Mouse (Mus musculus): ENCODE data around the gene Dusp15. TPM values are rescaled to one million over a fixed set of nuclear protein-coding genes. Genes with fewer than 3 reads are reported as not detected.
A peak's percentile ranks its signal among the peaks of the same experiment; 100 is the strongest.

The Dusp15 gene
- polyA plus RNA-seq, 1 experiment: 0.21 TPM

DNA sequence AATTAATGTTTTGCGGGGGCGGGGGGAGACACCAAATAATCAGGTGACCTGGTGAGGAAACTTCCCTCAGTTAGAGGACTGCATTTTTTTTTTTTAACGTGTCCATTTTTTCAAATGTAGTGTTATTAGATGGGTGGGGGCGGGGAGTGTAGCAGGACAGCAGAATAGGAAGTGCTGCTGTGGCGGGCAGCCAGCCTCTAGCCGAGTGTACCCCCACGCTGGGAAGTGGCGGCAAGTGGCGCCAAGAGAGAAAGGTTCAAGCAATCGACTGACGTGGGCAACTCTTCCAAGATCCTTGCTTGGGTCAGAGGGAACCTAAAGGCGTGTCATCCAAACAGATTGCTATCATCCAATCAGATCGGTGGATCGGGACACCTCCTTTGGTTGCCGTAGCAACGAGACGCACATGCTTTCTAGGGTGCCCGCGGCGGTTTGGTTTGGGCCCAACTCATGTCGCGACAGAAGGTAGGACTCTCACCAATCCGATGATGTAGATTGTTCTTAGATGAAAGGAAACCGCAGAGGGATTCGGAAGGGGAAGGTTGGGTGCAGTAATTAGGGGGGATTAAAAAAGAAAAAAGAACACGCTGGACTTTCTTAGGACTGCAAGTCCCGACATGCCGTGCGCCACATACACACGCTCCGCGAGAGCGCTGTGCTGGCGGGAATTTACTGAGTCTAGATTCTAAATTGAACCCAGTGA lies 10.7 kb upstream of the Dusp15 start, which contains the start of gene Ttll9:
Gene Ttll9, plus strand, starts transcription at position 395 of the 703 bp plus-strand sequence.
- peak within 1 kb of the TSS; percentile 32; the same call in 1 of the 2 replicates for H3K4me3 ChIP-seq (ENCODE audit: extremely low read depth, insufficient read depth, insufficient read length)
- TF ChIP-seq CTCF (IDR thresholded peaks at IDR 0.05; ENCODE audit: extremely low read depth, insufficient read depth, insufficient read length, insufficient replicate concordance) (no peak), POLR2A (IDR thresholded peaks at IDR 0.05; ENCODE audit: low read depth, low read length) (no peak)
- H3K27ac ChIP-seq (ENCODE audit: insufficient read depth, low read length): no peak within 1 kb of the TSS
- 1% methylated on average over 34 of the region's 34 CpGs for WGBS
- no peaks in the 10 kb centered on the region for H3K4me1 ChIP-seq (ENCODE audit: control insufficient read depth, insufficient read depth, insufficient read length)
- no peaks in the 10 kb centered on the region for H3K36me3 ChIP-seq (ENCODE audit: control insufficient read depth, insufficient read depth, low read length)
- DNase-seq (ENCODE audit: low read depth in 1 of 2, low spot score in 2 of 2): peak; percentile 21 to 22
- H3K27me3 ChIP-seq (ENCODE audit: control insufficient read depth, insufficient read depth, low read length): no peaks in the 10 kb centered on the region; the same call in 1 of the 2 replicates

- no peak for DNase-seq (ENCODE audit: low read depth in 1 of 2, low spot score in 2 of 2)
- no peaks in the 10 kb centered on the region for H3K36me3 ChIP-seq (ENCODE audit: control insufficient read depth, insufficient read depth, low read length)
- 77% methylated on average over 3 of the region's 3 CpGs for WGBS
These were observed 6.6 kb upstream of the Dusp15 start for GRCm38 (mm10) chr2:152958116-152958515.

DNA sequence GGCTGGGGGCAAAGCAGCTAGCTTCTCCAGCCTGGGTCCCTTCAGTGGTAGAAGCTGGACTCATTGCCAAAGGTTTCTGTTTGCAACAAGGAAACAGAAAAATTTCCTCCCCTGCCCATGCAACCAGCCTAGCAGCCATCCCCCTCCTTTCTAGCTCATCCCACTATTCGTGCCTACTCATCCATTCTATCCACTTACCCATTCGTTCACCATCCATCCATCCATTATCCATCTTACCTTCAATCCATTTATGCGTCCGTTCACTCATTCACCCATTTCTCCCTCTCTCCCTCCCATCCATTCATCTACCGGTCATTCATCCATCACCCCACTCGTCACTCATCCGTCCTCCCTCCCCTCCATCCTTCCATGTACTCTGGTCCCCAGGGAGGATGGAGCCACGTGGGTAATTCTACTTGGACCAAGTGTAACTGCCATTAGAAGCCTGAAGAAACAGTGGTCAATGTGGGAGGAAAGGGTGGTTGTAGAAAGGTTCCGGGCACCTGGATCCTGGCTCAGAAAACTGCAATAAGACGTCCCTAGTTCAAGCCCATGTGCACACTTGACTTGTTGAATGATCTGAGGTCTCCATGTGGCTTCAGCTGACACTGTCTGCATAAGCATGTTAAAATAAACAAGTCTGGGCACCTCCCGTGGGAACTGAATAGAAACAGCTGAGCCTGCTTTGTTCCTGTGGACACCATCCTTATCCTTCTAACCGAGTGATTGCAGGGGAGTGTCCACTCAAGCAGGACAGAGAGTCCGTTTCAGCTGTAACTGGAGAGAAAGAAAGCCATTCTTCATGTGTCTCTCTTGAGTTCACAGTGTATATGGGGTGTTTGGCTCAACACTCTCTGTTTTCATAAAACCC lies 587 bp upstream of the Dusp15 start:
- H3K27me3 ChIP-seq (ENCODE audit: control insufficient read depth, insufficient read depth, low read length): peaks cover 11% of the 10 kb centered on the region
- TF ChIP-seq POLR2A (IDR thresholded peaks at IDR 0.05; ENCODE audit: low read depth, low read length): no peak
- TF ChIP-seq CTCF (IDR thresholded peaks at IDR 0.05; ENCODE audit: extremely low read depth, insufficient read depth, insufficient read length, insufficient replicate concordance): no peak
- H3K4me1 ChIP-seq (ENCODE audit: control insufficient read depth, insufficient read depth, insufficient read length): no peaks in the 10 kb centered on the region; the same call in 1 of the 2 replicates
- no peaks in the 10 kb centered on the region for H3K36me3 ChIP-seq (ENCODE audit: control insufficient read depth, insufficient read depth, low read length)
- WGBS: 23% methylated on average over 13 of the region's 13 CpGs
- peak overlapping the region; percentile 29; the same call in 1 of the 2 replicates for H3K4me3 ChIP-seq (ENCODE audit: extremely low read depth, insufficient read depth, insufficient read length)
- H3K27ac ChIP-seq (ENCODE audit: insufficient read depth, low read length): no peak overlapping the region
- no peak for DNase-seq (ENCODE audit: low read depth in 1 of 2, low spot score in 2 of 2)

More at GRCm38 (mm10) chr2:152958116-152958515, 6.6 kb upstream of the Dusp15 start:
- H3K4me1 ChIP-seq (ENCODE audit: control insufficient read depth, insufficient read depth, insufficient read length): no peaks in the 10 kb centered on the region
- TF ChIP-seq CTCF (IDR thresholded peaks at IDR 0.05; ENCODE audit: extremely low read depth, insufficient read depth, insufficient read length, insufficient replicate concordance) (no peak), POLR2A (IDR thresholded peaks at IDR 0.05; ENCODE audit: low read depth, low read length) (no peak)
- no peak overlapping the region for H3K27ac ChIP-seq (ENCODE audit: insufficient read depth, low read length)
- H3K27me3 ChIP-seq (ENCODE audit: control insufficient read depth, insufficient read depth, low read length): no peaks in the 10 kb centered on the region
- no peak overlapping the region for H3K4me3 ChIP-seq (ENCODE audit: extremely low read depth, insufficient read depth, insufficient read length)

DNA sequence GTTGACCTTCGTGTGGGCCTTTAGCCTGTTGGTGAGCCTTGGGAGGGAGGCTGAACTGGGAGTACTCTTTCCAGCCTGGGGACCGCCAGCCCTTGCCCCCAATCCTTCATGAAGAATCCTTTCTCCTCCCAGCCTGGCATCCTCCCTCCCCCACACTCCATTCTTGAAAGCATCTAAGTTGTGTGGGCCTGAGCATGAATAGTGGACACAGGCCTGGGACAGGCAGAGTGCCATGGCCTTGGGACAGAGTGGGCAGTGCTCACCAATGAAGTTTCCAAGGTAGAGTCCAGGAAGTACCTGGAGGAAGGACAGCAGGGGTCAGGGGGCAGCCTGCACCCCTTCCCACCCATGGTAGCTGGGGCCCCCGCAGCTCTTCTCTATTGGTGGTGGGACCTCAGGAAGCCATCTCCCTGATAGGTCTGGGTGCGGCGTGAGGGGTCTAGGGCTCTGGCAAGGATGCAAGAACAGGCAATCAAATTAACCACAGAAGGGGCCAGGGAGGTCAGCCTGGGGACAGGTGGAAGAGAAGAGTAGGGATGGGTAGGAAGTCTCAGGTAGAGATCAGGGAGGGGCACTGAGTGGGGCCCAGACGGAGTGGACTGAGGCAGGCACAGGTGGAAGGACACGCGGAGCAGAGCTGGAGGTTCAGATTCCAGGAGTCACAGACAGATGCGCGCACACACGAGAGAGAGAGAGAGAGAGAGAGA lies 987 bp downstream of the Dusp15 start:
- H3K4me3 ChIP-seq (ENCODE audit: extremely low read depth, insufficient read depth, insufficient read length): no peak overlapping the region
- no peaks in the 10 kb centered on the region; the same call in 1 of the 2 replicates for H3K4me1 ChIP-seq (ENCODE audit: control insufficient read depth, insufficient read depth, insufficient read length)
- H3K36me3 ChIP-seq (ENCODE audit: control insufficient read depth, insufficient read depth, low read length): no peaks in the 10 kb centered on the region
- 46% methylated on average over 11 of the region's 11 CpGs for WGBS
- H3K27me3 ChIP-seq (ENCODE audit: control insufficient read depth, insufficient read depth, low read length): peaks cover 11% of the 10 kb centered on the region
- TF ChIP-seq POLR2A (IDR thresholded peaks at IDR 0.05; ENCODE audit: low read depth, low read length) (no peak), CTCF (IDR thresholded peaks at IDR 0.05; ENCODE audit: extremely low read depth, insufficient read depth, insufficient read length, insufficient replicate concordance) (no peak)
- no peak overlapping the region for H3K27ac ChIP-seq (ENCODE audit: insufficient read depth, low read length)
- DNase-seq (ENCODE audit: low read depth in 1 of 2, low spot score in 2 of 2): no peak

- no peaks in the 10 kb centered on the region for H3K36me3 ChIP-seq (ENCODE audit: control insufficient read depth, insufficient read depth, low read length)
- 90% methylated on average over 5 of the region's 5 CpGs for whole genome bisulfite sequencing
- no peaks in the 10 kb centered on the region; the same call in 1 of the 2 replicates for H3K4me1 ChIP-seq (ENCODE audit: control insufficient read depth, insufficient read depth, insufficient read length)
- no peak overlapping the region for H3K4me3 ChIP-seq (ENCODE audit: extremely low read depth, insufficient read depth, insufficient read length)
- DNase-seq (ENCODE audit: low read depth in 1 of 2, low spot score in 2 of 2): no peak
- peaks cover 11% of the 10 kb centered on the region for H3K27me3 ChIP-seq (ENCODE audit: control insufficient read depth, insufficient read depth, low read length)
- no peak overlapping the region for H3K27ac ChIP-seq (ENCODE audit: insufficient read depth, low read length)
- TF ChIP-seq CTCF (IDR thresholded peaks at IDR 0.05; ENCODE audit: extremely low read depth, insufficient read depth, insufficient read length, insufficient replicate concordance): no peak
- TF ChIP-seq POLR2A (IDR thresholded peaks at IDR 0.05; ENCODE audit: low read depth, low read length): no peak
These were observed 3.0 kb downstream of the Dusp15 start for GRCm38 (mm10) chr2:152948438-152949020.

DNA sequence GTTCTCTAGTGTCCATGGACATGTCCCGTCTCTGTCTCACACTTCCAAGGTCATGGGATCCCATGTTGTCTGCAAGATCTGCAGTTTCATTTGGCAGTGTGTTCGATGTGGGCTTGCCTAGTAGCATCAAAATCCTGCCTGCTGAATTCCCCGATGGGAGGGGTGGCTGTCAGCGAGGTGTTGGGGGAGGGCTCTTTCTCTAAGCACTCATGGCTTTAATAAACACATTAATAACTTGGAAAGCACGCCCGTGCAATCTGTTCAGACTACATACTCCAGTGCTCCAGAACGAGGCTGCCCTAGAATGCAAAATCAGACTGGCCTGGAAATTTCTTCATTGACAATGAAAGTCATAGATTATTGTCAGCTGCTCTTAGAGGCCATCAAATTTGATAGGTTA lies 4.4 kb downstream of the Dusp15 start:
- no peak overlapping the region for H3K4me3 ChIP-seq (ENCODE audit: extremely low read depth, insufficient read depth, insufficient read length)
- peaks cover 16% of the 10 kb centered on the region for H3K27me3 ChIP-seq (ENCODE audit: control insufficient read depth, insufficient read depth, low read length)
- TF ChIP-seq POLR2A (IDR thresholded peaks at IDR 0.05; ENCODE audit: low read depth, low read length) (no peak), CTCF (IDR thresholded peaks at IDR 0.05; ENCODE audit: extremely low read depth, insufficient read depth, insufficient read length, insufficient replicate concordance) (no peak)
- no peak overlapping the region for H3K27ac ChIP-seq (ENCODE audit: insufficient read depth, low read length)
- peaks cover 4% of the 10 kb centered on the region; the same call in 1 of the 2 replicates for H3K4me1 ChIP-seq (ENCODE audit: control insufficient read depth, insufficient read depth, insufficient read length)
- H3K36me3 ChIP-seq (ENCODE audit: control insufficient read depth, insufficient read depth, low read length): no peaks in the 10 kb centered on the region
- no peak for DNase-seq (ENCODE audit: low read depth in 1 of 2, low spot score in 2 of 2)
- 74% methylated on average over 7 of the region's 7 CpGs for WGBS

Data from spleen, adult 2 months (tissue).